Mouse (Mus musculus): ENCODE data around the gene Plekhg1. TPM values are rescaled to one million over a fixed set of nuclear protein-coding genes. Genes with fewer than 3 reads are reported as not detected.
A peak's percentile ranks its signal among the peaks of the same experiment; 100 is the strongest.

Plekhg1 gene
- total RNA-seq (2022), result 10 to 100 TPM; 11.8 to 16.1 (median 14.9) TPM

GRCm38 (mm10) chr10:3740148-3740503 lies at the start of gene Plekhg1:
Gene Plekhg1, plus strand, starts transcription at chr10:3740364.
- peak; percentile 34 to 56 for DNase-seq (ENCODE audit: low spot score in 2 of 2)

GRCm38 (mm10) chr10:3692791-3693190 lies 47.4 kb upstream of the Plekhg1 start:
- DNase-seq (ENCODE audit: low spot score in 2 of 2), result no peak

DNA sequence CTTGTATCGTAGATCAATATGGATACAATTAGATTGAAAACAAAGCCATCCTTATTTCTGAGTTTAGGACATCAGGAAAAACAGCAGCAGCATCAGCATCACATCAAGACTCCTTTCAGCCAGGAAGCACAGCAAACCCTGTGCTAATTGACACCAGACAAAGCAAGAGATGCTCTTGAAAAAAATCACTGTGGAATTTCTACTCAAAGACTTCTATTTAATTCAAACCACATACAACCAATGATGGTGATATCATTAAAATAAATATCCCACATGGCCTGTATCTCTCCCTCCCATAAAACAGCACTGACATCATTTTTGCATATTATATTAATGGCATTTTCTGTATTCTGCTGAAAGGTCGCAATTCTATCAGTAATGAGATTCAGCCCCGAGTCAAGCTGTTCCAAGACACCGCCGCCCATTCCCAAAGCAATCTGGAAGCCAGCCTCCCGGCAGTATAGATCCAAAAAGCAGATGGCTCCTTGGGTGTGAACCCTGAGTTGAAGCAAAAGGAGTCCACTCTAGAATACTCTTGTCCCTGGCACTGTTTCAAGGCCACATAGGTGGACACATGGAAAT lies 46.4 kb upstream of the Plekhg1 start:
- no peak for DNase-seq (ENCODE audit: low spot score in 2 of 2)

- DNase-seq (ENCODE audit: low spot score in 2 of 2), result no peak
These were observed 44.7 kb upstream of the Plekhg1 start for GRCm38 (mm10) chr10:3695332-3695905.

DNA sequence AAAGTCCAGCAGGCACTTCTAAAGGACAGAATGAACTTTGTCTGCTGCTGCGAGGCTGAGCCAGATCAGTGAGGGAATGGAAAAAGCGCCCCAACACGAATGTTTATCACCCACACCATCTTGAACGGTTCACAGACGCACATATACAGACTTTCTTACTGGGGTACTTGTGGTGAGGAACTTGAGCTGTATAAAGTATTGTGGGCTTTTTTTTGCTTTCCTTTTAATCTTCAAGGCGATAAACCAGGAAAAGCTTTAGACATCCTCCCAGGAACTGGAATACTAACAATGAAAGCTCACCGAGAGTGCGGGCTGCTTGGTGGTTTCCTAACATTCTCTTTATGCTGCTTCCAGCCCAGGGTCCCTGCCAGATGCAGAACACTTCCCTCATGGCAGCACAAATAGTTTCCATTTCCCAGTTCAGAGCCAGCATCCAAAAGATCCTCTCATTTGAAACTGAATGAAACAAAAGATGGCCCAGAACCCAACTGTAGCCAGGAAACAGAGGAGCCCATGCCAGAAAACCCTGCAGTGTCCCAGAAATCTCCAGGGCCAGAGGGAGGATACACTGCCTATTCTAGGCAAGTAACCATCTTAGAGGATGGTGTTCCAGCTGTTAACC lies 43.3 kb upstream of the Plekhg1 start:
- peak; percentile 60 to 77 for DNase-seq (ENCODE audit: low spot score in 2 of 2)

GRCm38 (mm10) chr10:3697500-3697899 lies 42.7 kb upstream of the Plekhg1 start:
- DNase-seq (ENCODE audit: low spot score in 2 of 2), result no peak

GRCm38 (mm10) chr10:3700225-3701073 lies 39.7 kb upstream of the Plekhg1 start:
- DNase-seq (ENCODE audit: low spot score in 2 of 2), result no peak

GRCm38 (mm10) chr10:3701832-3702231 lies 38.3 kb upstream of the Plekhg1 start:
- DNase-seq (ENCODE audit: low spot score in 2 of 2), result no peak

GRCm38 (mm10) chr10:3702585-3702984 lies 37.6 kb upstream of the Plekhg1 start:
- no peak for DNase-seq (ENCODE audit: low spot score in 2 of 2)

- DNase-seq (ENCODE audit: low spot score in 2 of 2), result peak in 1 of 2 experiments; percentile 34
These were observed 33.9 kb upstream of the Plekhg1 start for GRCm38 (mm10) chr10:3706231-3706630.

DNA sequence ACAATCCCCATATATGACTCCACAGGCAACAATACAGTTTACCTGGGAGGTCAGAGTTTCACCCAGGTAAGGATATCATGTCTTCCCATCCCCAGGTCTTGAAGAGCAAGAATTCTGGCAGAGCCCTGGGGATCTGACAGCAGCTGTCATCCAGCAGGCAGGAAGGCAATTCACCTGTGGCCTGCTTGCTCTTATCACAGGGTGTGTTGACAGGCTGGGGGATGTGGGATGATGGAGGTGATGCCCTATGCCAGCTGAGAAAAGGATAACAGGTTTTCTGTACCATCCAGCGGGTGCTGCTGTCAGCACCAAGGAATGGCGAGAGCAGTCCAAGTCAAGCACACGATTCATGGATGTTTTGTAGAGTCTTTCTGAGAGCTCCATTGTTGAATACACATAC lies 30.1 kb upstream of the Plekhg1 start:
- DNase-seq (ENCODE audit: low spot score in 2 of 2), result no peak

GRCm38 (mm10) chr10:3715302-3715943 lies 24.7 kb upstream of the Plekhg1 start:
- DNase-seq (ENCODE audit: low spot score in 2 of 2), result no peak

- DNase-seq (ENCODE audit: low spot score in 2 of 2), result peak; percentile 48 to 51
These were observed 21.9 kb upstream of the Plekhg1 start for GRCm38 (mm10) chr10:3718021-3718865.

DNA sequence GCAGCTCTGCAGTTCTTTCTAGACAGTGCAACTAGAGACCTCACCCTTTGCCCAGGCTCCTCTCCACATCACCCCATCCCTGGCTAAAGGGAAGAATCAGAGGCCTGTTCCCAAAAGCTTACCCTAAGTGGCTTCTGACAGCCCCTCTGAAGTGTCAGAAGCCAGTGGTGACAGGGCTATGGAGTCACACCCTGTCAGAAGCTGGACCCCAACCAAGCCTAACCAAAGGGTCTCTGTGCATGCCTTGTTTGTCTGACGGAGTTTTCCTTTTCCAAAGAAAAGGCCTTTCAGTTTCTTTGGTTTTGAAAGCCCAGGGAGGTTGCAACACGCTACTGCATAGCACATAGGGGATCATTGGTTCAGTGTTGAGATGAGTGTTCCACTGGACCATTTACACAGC lies 19.9 kb upstream of the Plekhg1 start:
- no peak for DNase-seq (ENCODE audit: low spot score in 2 of 2)

GRCm38 (mm10) chr10:3722339-3722738 lies 17.8 kb upstream of the Plekhg1 start:
- no peak for DNase-seq (ENCODE audit: low spot score in 2 of 2)

- DNase-seq (ENCODE audit: low spot score in 2 of 2), result no peak
These were observed 15.5 kb upstream of the Plekhg1 start for GRCm38 (mm10) chr10:3724665-3725064.

- no peak for DNase-seq (ENCODE audit: low spot score in 2 of 2)
These were observed 10.5 kb upstream of the Plekhg1 start for GRCm38 (mm10) chr10:3729666-3730065.

DNA sequence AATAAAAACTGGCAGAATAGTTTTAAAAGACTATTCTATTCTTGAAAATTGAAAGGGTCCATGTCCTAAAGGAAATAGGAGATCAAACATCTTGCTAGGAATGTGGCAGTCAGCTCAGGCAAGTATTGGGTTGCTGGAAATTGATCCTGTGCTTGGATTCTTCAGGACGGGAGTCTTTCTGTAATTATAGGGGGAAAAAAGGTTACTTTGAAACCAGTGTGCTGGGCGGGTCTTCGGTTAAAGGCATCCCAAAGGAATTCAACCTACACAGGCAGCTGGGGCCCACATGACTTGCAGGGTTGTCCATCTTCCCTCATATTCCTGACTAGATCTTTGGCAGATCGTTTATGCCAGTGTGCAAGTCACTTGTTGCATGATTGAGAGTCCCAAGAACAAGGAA lies 9.8 kb upstream of the Plekhg1 start:
- DNase-seq (ENCODE audit: low spot score in 2 of 2), result no peak

DNA sequence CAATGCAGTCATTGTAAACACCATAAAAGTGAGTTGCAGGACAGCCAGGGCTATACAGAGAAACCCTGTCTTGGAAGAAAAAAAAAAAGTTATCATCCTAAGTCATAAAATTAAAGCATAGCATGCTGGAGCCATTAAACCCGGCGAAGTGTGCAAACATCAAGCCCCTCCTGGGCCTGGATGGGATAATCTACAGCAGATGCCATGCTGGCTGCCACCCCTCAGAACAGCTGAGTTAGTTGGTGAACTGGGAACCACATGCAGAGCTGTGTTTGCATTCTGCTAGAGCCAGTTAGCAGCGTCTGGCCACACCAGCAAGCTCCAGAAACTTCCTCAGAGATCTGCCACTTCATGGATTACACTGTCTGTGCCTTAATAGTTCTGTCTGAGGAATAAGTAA lies 3.1 kb upstream of the Plekhg1 start:
- DNase-seq (ENCODE audit: low spot score in 2 of 2), result no peak

GRCm38 (mm10) chr10:3740504-3741388 lies 582 bp downstream of the Plekhg1 start:
- peak; percentile 10 to 12 for DNase-seq (ENCODE audit: low spot score in 2 of 2)

Measured in layer of hippocampus, adult 8-10 months (tissue).